Mouse (Mus musculus) kidney, embryonic 16.5 days (tissue): Measurements from ENCODE around the gene Fancc. TPM values are rescaled to one million over a fixed set of nuclear protein-coding genes. Genes with fewer than 3 reads are reported as not detected.
A peak's percentile ranks its signal among the peaks of the same experiment; 100 is the strongest.
"Not testable (repeated sequence)": the region's sequence is repeated elsewhere in the genome, so short reads cannot be mapped to it uniquely, and the experiment has no call there.

Experiments used
- ATAC-seq: fragments of 200-750 bp; cut with Nextera tagmentation; 2 replicates; pipeline ENCODE4 v1.8.0; 2017; ENCODE audit warnings: moderate TSS enrichment; ENCODE audit not compliant: low FRiP score, low TSS enrichment
- H3K27ac ChIP-seq: fragments of 300-500 bp; sonication (generic); 2 replicates; pipeline ENCODE4 v1.5.1; 2014; ENCODE audit warnings: low read length
- H3K27me3 ChIP-seq: fragments of 300-500 bp; sonication (generic); 2 replicates; pipeline ENCODE4 v1.6.1; 2014; ENCODE audit warnings: low read length, control low read depth, mixed read lengths; ENCODE audit not compliant: insufficient read depth
- H3K36me3 ChIP-seq: fragments of 300-500 bp; sonication (generic); 2 replicates; pipeline ENCODE4 v1.6.1; 2014; ENCODE audit warnings: low read length, control low read depth, mixed read lengths; ENCODE audit not compliant: insufficient read depth
- H3K4me1 ChIP-seq: fragments of 300-500 bp; sonication (generic); 2 replicates; pipeline ENCODE4 v1.6.1; 2014; ENCODE audit warnings: low read length, control low read depth, mixed read lengths; ENCODE audit not compliant: insufficient read depth
- H3K4me2 ChIP-seq: fragments of 300-500 bp; sonication (generic); replicated peaks from 2 replicates; pipeline ENCODE4 v1.6.1; 2014; ENCODE audit warnings: low read depth, low read length
- H3K4me3 ChIP-seq: fragments of 300-500 bp; sonication (generic); 2 replicates; pipeline ENCODE4 v1.5.1; 2014; ENCODE audit warnings: mild to moderate bottlenecking, low read length
- H3K9ac ChIP-seq: fragments of 300-500 bp; sonication (generic); replicated peaks from 2 replicates; pipeline ENCODE4 v1.6.1; 2014; ENCODE audit warnings: low read length
- H3K9me3 ChIP-seq: fragments of 300-500 bp; sonication (generic); 2 replicates; pipeline ENCODE4 v1.6.1; 2016; ENCODE audit warnings: low read length, control low read depth
- WGBS: fragments of 180-500 bp; shearing (Covaris S2); extraction: QIAGEN DNeasy Blood & Tissue Kit; methylation state at CpG from one replicate; pipeline ENCODE4 v1.1.7; 2014; 5-methylcytosine and 5-hydroxymethylcytosine counted together
- polyA plus RNA-seq: library from polyadenylated mRNA; unstranded; fragments of >200 nt; fragmentation: Nextera tagmentation; extraction: Ambion mirVana; gene quantifications from 2 replicates; pipeline ENCODE4 v1.2.1, GENCODE M21; 2015

Fancc gene
- polyA plus RNA-seq, 1 experiment from 2014 or later = 22.2 TPM

- 84% methylated on average over 5 of the region's 5 CpGs for WGBS
- Histone ChIP-seq H3K4me3 (no peak overlapping the region), H3K4me1 (peaks cover 38% of the 10 kb centered on the region), H3K9ac (no peak overlapping the region), H3K27ac (no peak overlapping the region), H3K36me3 (no peaks in the 10 kb centered on the region), H3K27me3 (no peaks in the 10 kb centered on the region), H3K4me2 (no peak overlapping the region), H3K9me3 (no peaks in the 10 kb centered on the region)
- no peak for ATAC-seq
Measured at GRCm38 (mm10) chr13:63316407-63316806, 180.7 kb downstream of the Fancc start.

GRCm38 (mm10) chr13:63315777-63316176 lies 181.3 kb downstream of the Fancc start:
- Histone ChIP-seq H3K9ac (no peak overlapping the region), H3K36me3 (no peaks in the 10 kb centered on the region), H3K9me3 (no peaks in the 10 kb centered on the region), H3K4me1 (peaks cover 38% of the 10 kb centered on the region), H3K27ac (peak overlapping the region; percentile 66), H3K4me3 (no peak overlapping the region), H3K4me2 (no peak overlapping the region), H3K27me3 (no peaks in the 10 kb centered on the region)
- peak; percentile 58 for ATAC-seq
- 45% methylated on average over 6 of the region's 6 CpGs for WGBS

GRCm38 (mm10) chr13:63315111-63315510 lies 182.0 kb downstream of the Fancc start:
- H3K9ac ChIP-seq, H3K27ac ChIP-seq, H3K9me3 ChIP-seq, H3K27me3 ChIP-seq, H3K36me3 ChIP-seq, H3K4me2 ChIP-seq, ATAC-seq, H3K4me3 ChIP-seq: not testable (repeated sequence)
- WGBS = 100% methylated on average over 3 of the region's 4 CpGs
- peaks cover 38% of the 10 kb centered on the region for H3K4me1 ChIP-seq

GRCm38 (mm10) chr13:63314608-63314920 lies 182.5 kb downstream of the Fancc start:
- H3K4me2 ChIP-seq = no peak overlapping the region
- no peak overlapping the region for H3K4me3 ChIP-seq
- H3K9ac ChIP-seq = no peak overlapping the region
- no peaks in the 10 kb centered on the region for H3K36me3 ChIP-seq
- no peaks in the 10 kb centered on the region for H3K9me3 ChIP-seq
- ATAC-seq = 0 out of 2 replicates have a peak, but pooled peaks have one; percentile 1
- 48% methylated on average over 4 of the region's 4 CpGs for WGBS
- no peaks in the 10 kb centered on the region for H3K27me3 ChIP-seq
- peaks cover 38% of the 10 kb centered on the region for H3K4me1 ChIP-seq
- peak overlapping the region; percentile 76; the same call in 1 of the 2 replicates for H3K27ac ChIP-seq

- peak; percentile 60 for ATAC-seq
- Histone ChIP-seq H3K27ac (peak overlapping the region; percentile 76), H3K9me3 (no peaks in the 10 kb centered on the region), H3K4me1 (peaks cover 38% of the 10 kb centered on the region), H3K27me3 (no peaks in the 10 kb centered on the region), H3K9ac (no peak overlapping the region), H3K36me3 (no peaks in the 10 kb centered on the region), H3K4me3 (no peak overlapping the region), H3K4me2 (no peak overlapping the region)
- 58% methylated on average over 12 of the region's 12 CpGs for WGBS
Measured at GRCm38 (mm10) chr13:63313748-63314607, 183.1 kb downstream of the Fancc start.

GRCm38 (mm10) chr13:63313247-63313646 lies 183.8 kb downstream of the Fancc start:
- no peak overlapping the region for H3K4me2 ChIP-seq
- no peak overlapping the region for H3K9ac ChIP-seq
- no peak overlapping the region for H3K4me3 ChIP-seq
- peaks cover 38% of the 10 kb centered on the region for H3K4me1 ChIP-seq
- ATAC-seq = no peak
- no peaks in the 10 kb centered on the region for H3K9me3 ChIP-seq
- peak overlapping the region; percentile 76 for H3K27ac ChIP-seq
- WGBS = 91% methylated on average over 1 of the region's 1 CpGs
- no peaks in the 10 kb centered on the region for H3K27me3 ChIP-seq
- no peaks in the 10 kb centered on the region for H3K36me3 ChIP-seq

- H3K27me3 ChIP-seq = no peaks in the 10 kb centered on the region
- no peaks in the 10 kb centered on the region for H3K9me3 ChIP-seq
- H3K4me3 ChIP-seq = no peak overlapping the region
- H3K4me2 ChIP-seq = no peak overlapping the region
- no peak for ATAC-seq
- WGBS = 62% methylated on average over 2 of the region's 2 CpGs
- 0 out of 2 replicates have a peak overlapping the region, but pooled peaks have one; percentile 21 for H3K27ac ChIP-seq
- H3K36me3 ChIP-seq = no peaks in the 10 kb centered on the region
- peaks cover 30% of the 10 kb centered on the region for H3K4me1 ChIP-seq
- no peak overlapping the region for H3K9ac ChIP-seq
Measured at GRCm38 (mm10) chr13:63311156-63311555, 185.9 kb downstream of the Fancc start.

- Histone ChIP-seq H3K9ac (no peak overlapping the region), H3K4me1 (peaks cover 36% of the 10 kb centered on the region), H3K4me3 (no peak overlapping the region), H3K4me2 (no peak overlapping the region), H3K27me3 (no peaks in the 10 kb centered on the region), H3K9me3 (no peaks in the 10 kb centered on the region), H3K36me3 (no peaks in the 10 kb centered on the region), H3K27ac (no peak overlapping the region)
- 64% methylated on average over 3 of the region's 3 CpGs for WGBS
- no peak for ATAC-seq
Measured at GRCm38 (mm10) chr13:63309563-63309962, 187.5 kb downstream of the Fancc start.

- no peak overlapping the region for H3K27ac ChIP-seq
- no peaks in the 10 kb centered on the region for H3K27me3 ChIP-seq
- H3K9ac ChIP-seq = no peak overlapping the region
- peaks cover 25% of the 10 kb centered on the region for H3K36me3 ChIP-seq
- ATAC-seq = no peak
- no peak overlapping the region for H3K4me2 ChIP-seq
- H3K4me1 ChIP-seq = peaks cover 25% of the 10 kb centered on the region
- H3K9me3 ChIP-seq = no peaks in the 10 kb centered on the region
- WGBS = 73% methylated on average over 5 of the region's 5 CpGs
- H3K4me3 ChIP-seq = no peak overlapping the region
Measured at GRCm38 (mm10) chr13:63306768-63307167, 190.3 kb downstream of the Fancc start.
